Mouse (Mus musculus): ENCODE measurements around the gene Lbh. TPM values are rescaled to one million over a fixed set of nuclear protein-coding genes. Genes with fewer than 3 reads are reported as not detected.

The Lbh gene
- polyA plus RNA-seq, 1 experiment from 2014 or later = 8.6 TPM

DNA sequence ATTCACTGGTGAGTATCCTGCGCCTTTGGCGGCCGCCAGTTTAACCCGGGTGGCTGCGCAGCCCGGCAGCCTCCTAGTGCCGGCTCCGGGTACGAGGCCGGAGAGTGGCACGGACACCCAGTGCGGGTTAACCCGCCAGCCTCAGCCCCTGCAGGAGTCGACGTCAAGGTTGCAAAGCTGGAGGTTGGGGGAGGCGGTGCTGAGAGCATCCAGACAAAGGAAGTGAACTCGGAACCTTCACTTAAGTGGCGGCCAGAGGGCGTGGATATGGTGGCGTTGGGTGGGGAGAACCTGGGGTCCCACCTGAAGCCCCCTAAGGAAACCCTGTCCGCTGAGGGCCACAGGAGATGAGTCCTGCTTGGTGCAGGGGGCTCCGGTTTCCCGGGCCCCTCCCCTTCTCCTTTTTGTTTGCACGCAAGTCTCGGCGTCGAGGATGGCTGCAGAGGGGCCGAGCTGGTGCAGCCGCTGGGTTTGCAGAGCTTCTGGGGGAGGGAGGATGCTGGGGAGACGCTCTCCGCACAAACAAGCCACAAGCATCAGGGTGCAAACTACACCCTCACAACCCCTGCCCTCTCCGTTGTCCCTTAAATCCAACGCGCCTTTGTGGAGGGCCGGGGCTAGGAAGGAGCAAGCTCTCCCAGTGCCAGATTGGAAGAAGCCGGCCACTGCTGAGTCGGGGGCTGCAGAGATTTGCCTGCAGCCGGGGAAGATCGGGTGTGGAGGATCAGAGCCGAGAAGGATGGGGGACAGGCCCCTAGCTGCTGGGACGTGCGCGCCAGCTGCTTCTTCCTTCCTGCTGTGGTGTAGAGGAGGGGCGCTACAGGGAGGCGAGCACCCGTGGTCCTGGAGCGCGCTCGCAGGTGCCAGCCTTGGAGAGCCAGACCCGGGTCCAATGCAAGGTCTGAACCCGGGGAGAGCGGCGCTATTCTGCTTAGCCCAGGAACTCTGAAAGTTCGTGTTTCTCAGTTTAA is 751 bp downstream of the Lbh start:
- H3K27me3 ChIP-seq (ENCODE audit: control insufficient read depth, insufficient read depth, low read length) = no peaks in the 10 kb centered on the region
- ATAC-seq (ENCODE audit: low FRiP score) (peak; percentile 75), DNase-seq (ENCODE audit: low spot score) (peak; percentile 77)
- H3K36me3 ChIP-seq (ENCODE audit: control insufficient read depth, insufficient read depth, low read length) = no peaks in the 10 kb centered on the region
- under 1% methylated on average over 50 of the region's 54 CpGs for WGBS
- H3K4me2 ChIP-seq (replicated peaks; ENCODE audit: low read depth, low read length) = peak overlapping the region; percentile 77
- H3K27ac ChIP-seq (ENCODE audit: low read depth, low read length) = peak overlapping the region; percentile 88
- peak overlapping the region; percentile 95 for H3K9ac ChIP-seq (ENCODE audit: low read depth, low read length)
- H3K4me1 ChIP-seq (replicated peaks; ENCODE audit: control insufficient read depth, insufficient read depth, low read length) = no peaks in the 10 kb centered on the region
- peak overlapping the region; percentile 73 for H3K4me3 ChIP-seq (ENCODE audit: low read depth, low read length)
- no peaks in the 10 kb centered on the region for H3K9me3 ChIP-seq (ENCODE audit: control insufficient read depth, low read length)

DNA sequence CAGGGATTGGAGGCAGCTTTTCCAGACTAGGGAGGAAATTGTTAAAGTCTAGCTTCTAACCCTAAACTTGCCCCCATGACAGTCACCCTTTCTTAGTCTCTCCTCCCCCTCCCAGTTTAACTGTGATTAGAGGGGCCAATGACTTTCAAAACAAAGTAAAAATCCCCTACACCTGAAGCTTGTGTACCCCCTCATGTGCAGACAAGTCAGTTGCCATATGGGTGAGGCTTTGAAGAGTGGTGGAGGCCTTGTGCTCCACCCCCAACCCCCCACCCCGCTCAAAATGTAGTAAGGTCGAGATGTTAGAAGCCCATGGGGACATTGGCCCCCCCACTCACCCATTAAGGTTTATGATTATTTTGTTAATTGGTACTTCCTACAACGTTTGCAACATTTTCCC is 1.5 kb downstream of the Lbh start:
- Histone ChIP-seq H3K4me3 (ENCODE audit: low read depth, low read length) (peak overlapping the region; percentile 73), H3K27ac (ENCODE audit: low read depth, low read length) (0 out of 2 replicates have a peak overlapping the region, but pooled peaks have one; percentile 88), H3K9ac (ENCODE audit: low read depth, low read length) (peak overlapping the region; percentile 95), H3K27me3 (ENCODE audit: control insufficient read depth, insufficient read depth, low read length) (no peaks in the 10 kb centered on the region), H3K4me1 (replicated peaks; ENCODE audit: control insufficient read depth, insufficient read depth, low read length) (no peaks in the 10 kb centered on the region), H3K4me2 (replicated peaks; ENCODE audit: low read depth, low read length) (peak overlapping the region; percentile 77), H3K9me3 (ENCODE audit: control insufficient read depth, low read length) (no peaks in the 10 kb centered on the region), H3K36me3 (ENCODE audit: control insufficient read depth, insufficient read depth, low read length) (no peaks in the 10 kb centered on the region)
- no peak for DNase-seq (ENCODE audit: low spot score)
- ATAC-seq (ENCODE audit: low FRiP score) = no peak
- WGBS = 8% methylated on average over 3 of the region's 3 CpGs

DNA sequence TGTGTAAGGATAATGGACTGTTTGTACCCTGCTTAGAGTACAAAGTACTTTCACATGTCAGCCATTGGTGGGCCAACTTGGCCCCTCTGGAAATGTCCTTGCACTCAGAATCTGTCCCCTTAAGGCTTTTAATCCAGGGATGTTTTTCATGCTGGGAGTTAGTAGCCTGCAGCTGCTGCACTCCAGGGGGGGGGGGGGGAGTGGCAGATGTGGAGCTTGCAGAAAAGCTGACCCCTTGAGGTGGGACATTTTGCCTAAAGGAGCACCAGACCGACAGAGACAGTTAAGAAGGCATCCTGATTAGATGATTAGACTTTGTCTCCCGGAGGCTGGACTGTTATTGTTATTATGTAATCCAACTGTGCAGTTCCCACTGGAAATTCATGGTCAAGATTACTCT is 2.3 kb downstream of the Lbh start:
- Histone ChIP-seq H3K4me1 (replicated peaks; ENCODE audit: control insufficient read depth, insufficient read depth, low read length) (peaks cover 2% of the 10 kb centered on the region; the same call in 1 of the 2 replicates), H3K9ac (ENCODE audit: low read depth, low read length) (no peak overlapping the region)
- no peak for DNase-seq (ENCODE audit: low spot score)

DNA sequence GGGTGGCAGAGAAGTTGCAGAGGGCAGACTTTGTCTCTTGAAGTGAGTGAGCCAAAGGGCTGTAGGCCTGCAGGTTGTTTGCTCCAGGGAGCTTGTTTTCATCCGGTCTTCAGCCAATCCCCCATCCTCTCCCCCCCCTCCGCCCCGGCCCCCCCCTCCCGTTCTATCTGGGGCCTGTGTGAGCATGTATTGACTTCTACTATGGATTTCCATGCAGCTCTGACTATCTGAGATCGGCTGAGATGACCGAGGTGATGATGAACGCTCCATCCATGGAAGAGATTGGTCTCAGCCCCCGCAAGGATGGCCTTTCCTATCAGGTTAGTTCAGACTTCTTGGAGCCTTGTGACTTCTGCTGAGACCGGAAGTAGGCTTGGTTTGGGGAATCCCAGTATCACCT is 2.9 kb downstream of the Lbh start:
- Histone ChIP-seq H3K27me3 (ENCODE audit: control insufficient read depth, insufficient read depth, low read length) (no peaks in the 10 kb centered on the region), H3K9ac (ENCODE audit: low read depth, low read length) (no peak overlapping the region), H3K4me1 (replicated peaks; ENCODE audit: control insufficient read depth, insufficient read depth, low read length) (peaks cover 8% of the 10 kb centered on the region; the same call in 1 of the 2 replicates), H3K9me3 (ENCODE audit: control insufficient read depth, low read length) (no peaks in the 10 kb centered on the region), H3K4me2 (replicated peaks; ENCODE audit: low read depth, low read length) (0 out of 2 replicates have a peak overlapping the region, but pooled peaks have one; percentile 19), H3K27ac (ENCODE audit: low read depth, low read length) (no peak overlapping the region), H3K36me3 (ENCODE audit: control insufficient read depth, insufficient read depth, low read length) (no peaks in the 10 kb centered on the region), H3K4me3 (ENCODE audit: low read depth, low read length) (peak overlapping the region; percentile 10; the same call in 1 of the 2 replicates)
- no peak for ATAC-seq (ENCODE audit: low FRiP score)
- DNase-seq (ENCODE audit: low spot score) = no peak
- 61% methylated on average over 9 of the region's 9 CpGs for WGBS

More for the DNA sequence above, 2.3 kb downstream of the Lbh start:
- Histone ChIP-seq H3K36me3 (ENCODE audit: control insufficient read depth, insufficient read depth, low read length) (no peaks in the 10 kb centered on the region), H3K9me3 (ENCODE audit: control insufficient read depth, low read length) (no peaks in the 10 kb centered on the region), H3K4me2 (replicated peaks; ENCODE audit: low read depth, low read length) (peak overlapping the region; percentile 19), H3K27me3 (ENCODE audit: control insufficient read depth, insufficient read depth, low read length) (no peaks in the 10 kb centered on the region), H3K4me3 (ENCODE audit: low read depth, low read length) (no peak overlapping the region), H3K27ac (ENCODE audit: low read depth, low read length) (no peak overlapping the region)
- ATAC-seq (ENCODE audit: low FRiP score) = no peak
- 11% methylated on average over 2 of the region's 2 CpGs for WGBS

DNA sequence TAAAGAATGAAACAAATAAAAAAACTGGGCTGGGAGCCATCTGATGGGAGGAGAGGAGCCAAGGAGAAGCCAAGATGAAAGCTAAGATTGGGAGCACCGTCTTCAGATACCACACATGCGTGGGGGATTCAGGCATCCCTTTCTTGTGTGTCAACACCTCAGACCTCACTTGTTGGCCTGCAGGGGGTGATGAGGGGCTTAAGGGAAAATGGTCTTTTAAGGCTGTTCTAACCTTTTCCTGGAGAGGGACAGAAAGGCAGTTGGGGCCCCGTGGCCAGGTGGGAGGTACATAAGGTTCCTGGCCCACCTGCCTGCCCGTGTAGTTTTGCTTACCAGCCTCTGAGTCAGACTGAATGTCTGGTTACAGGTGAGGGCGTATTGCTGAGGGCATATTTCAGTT is 4.1 kb downstream of the Lbh start:
- Histone ChIP-seq H3K4me2 (replicated peaks; ENCODE audit: low read depth, low read length) (no peak overlapping the region), H3K4me1 (replicated peaks; ENCODE audit: control insufficient read depth, insufficient read depth, low read length) (peaks cover 9% of the 10 kb centered on the region), H3K9me3 (ENCODE audit: control insufficient read depth, low read length) (no peaks in the 10 kb centered on the region), H3K4me3 (ENCODE audit: low read depth, low read length) (no peak overlapping the region), H3K27ac (ENCODE audit: low read depth, low read length) (no peak overlapping the region), H3K27me3 (ENCODE audit: control insufficient read depth, insufficient read depth, low read length) (no peaks in the 10 kb centered on the region), H3K9ac (ENCODE audit: low read depth, low read length) (no peak overlapping the region), H3K36me3 (ENCODE audit: control insufficient read depth, insufficient read depth, low read length) (no peaks in the 10 kb centered on the region)
- DNase-seq (ENCODE audit: low spot score) (no peak), ATAC-seq (ENCODE audit: low FRiP score) (no peak)
- WGBS = 82% methylated on average over 5 of the region's 5 CpGs

DNA sequence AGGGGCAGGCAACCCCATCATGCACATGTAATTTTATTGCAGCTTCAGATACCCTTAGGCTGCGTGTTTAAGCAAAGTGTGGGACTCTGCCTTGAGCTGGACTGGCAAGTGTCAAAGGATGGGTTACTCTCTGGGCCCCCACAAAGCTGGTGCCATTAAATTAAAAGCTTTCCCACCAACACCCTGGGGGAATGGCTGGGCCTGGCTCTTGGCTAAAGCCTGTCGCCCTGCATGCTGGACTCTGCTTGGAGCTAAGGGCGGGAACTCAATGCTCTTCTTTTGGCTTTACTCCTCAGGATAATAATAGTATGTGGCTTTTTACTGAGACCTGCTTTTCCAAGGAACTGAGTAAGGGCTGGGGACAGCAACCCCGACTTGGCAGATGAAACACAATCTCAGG is 5.2 kb downstream of the Lbh start:
- DNase-seq (ENCODE audit: low spot score) (no peak), ATAC-seq (ENCODE audit: low FRiP score) (no peak)
- WGBS = 88% methylated on average over 4 of the region's 4 CpGs
- H3K27ac ChIP-seq (ENCODE audit: low read depth, low read length) = no peak overlapping the region
- H3K4me1 ChIP-seq (replicated peaks; ENCODE audit: control insufficient read depth, insufficient read depth, low read length) = peaks cover 9% of the 10 kb centered on the region
- no peaks in the 10 kb centered on the region for H3K9me3 ChIP-seq (ENCODE audit: control insufficient read depth, low read length)
- no peak overlapping the region for H3K4me3 ChIP-seq (ENCODE audit: low read depth, low read length)
- no peaks in the 10 kb centered on the region for H3K27me3 ChIP-seq (ENCODE audit: control insufficient read depth, insufficient read depth, low read length)
- no peak overlapping the region for H3K4me2 ChIP-seq (replicated peaks; ENCODE audit: low read depth, low read length)
- no peak overlapping the region for H3K9ac ChIP-seq (ENCODE audit: low read depth, low read length)
- no peaks in the 10 kb centered on the region for H3K36me3 ChIP-seq (ENCODE audit: control insufficient read depth, insufficient read depth, low read length)

DNA sequence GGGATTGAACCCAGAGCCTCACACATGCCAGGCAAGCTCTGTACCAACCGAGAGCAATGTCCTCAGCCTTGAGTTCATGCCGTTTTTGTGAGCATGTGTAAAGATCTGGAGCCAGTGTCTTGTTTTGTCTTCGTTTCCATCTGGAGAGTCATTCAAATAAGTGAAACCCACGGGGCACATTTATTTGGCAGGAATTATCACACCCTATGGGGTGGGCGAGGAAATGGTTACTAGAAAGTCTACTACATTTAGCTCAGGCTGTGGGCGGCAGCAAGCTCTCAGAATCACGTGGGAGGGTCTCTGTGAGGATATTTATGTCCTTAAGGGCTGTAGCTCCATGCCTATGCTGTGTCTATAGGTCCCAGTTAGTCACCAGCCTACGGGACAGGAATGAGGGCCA is 6.2 kb downstream of the Lbh start:
- Histone ChIP-seq H3K27me3 (ENCODE audit: control insufficient read depth, insufficient read depth, low read length) (no peaks in the 10 kb centered on the region), H3K4me3 (ENCODE audit: low read depth, low read length) (no peak overlapping the region), H3K36me3 (ENCODE audit: control insufficient read depth, insufficient read depth, low read length) (no peaks in the 10 kb centered on the region), H3K9me3 (ENCODE audit: control insufficient read depth, low read length) (no peaks in the 10 kb centered on the region), H3K4me1 (replicated peaks; ENCODE audit: control insufficient read depth, insufficient read depth, low read length) (peaks cover 9% of the 10 kb centered on the region), H3K4me2 (replicated peaks; ENCODE audit: low read depth, low read length) (no peak overlapping the region), H3K27ac (ENCODE audit: low read depth, low read length) (no peak overlapping the region), H3K9ac (ENCODE audit: low read depth, low read length) (no peak overlapping the region)
- ATAC-seq (ENCODE audit: low FRiP score) = no peak
- WGBS = 84% methylated on average over 8 of the region's 8 CpGs
- DNase-seq (ENCODE audit: low spot score) = no peak

DNA sequence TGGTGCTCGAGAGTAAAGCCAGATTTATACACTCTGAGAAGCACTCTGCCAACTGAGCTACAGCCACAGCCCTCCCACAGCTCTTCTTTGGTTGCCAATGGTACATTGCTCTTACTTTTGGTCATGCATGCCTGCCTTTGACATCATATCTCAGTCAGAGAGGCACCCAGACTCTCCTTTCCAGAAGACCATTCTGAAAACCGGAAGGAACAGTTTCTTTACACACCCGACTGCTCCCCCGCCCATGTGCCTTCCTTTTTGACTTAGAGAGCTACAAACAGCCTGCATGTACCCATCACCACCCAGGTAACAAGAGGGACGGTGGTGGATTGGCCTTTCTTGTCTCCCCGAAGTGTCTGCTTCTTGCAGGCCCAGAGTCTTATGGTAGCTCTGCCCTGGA is 7.0 kb downstream of the Lbh start:
- ATAC-seq (ENCODE audit: low FRiP score) (no peak), DNase-seq (ENCODE audit: low spot score) (no peak)
- H3K4me1 ChIP-seq (replicated peaks; ENCODE audit: control insufficient read depth, insufficient read depth, low read length) = peaks cover 9% of the 10 kb centered on the region
- no peak overlapping the region for H3K4me3 ChIP-seq (ENCODE audit: low read depth, low read length)
- 90% methylated on average over 6 of the region's 6 CpGs for WGBS
- peak overlapping the region; percentile 84 for H3K27ac ChIP-seq (ENCODE audit: low read depth, low read length)
- no peak overlapping the region for H3K4me2 ChIP-seq (replicated peaks; ENCODE audit: low read depth, low read length)
- H3K36me3 ChIP-seq (ENCODE audit: control insufficient read depth, insufficient read depth, low read length) = no peaks in the 10 kb centered on the region
- no peaks in the 10 kb centered on the region for H3K9me3 ChIP-seq (ENCODE audit: control insufficient read depth, low read length)
- no peaks in the 10 kb centered on the region for H3K27me3 ChIP-seq (ENCODE audit: control insufficient read depth, insufficient read depth, low read length)
- H3K9ac ChIP-seq (ENCODE audit: low read depth, low read length) = no peak overlapping the region

Data from hindbrain, embryonic 11.5 days (tissue).